Mouse (Mus musculus): ENCODE data around the gene Nodal. TPM values are rescaled to one million over a fixed set of nuclear protein-coding genes. Genes with fewer than 3 reads are reported as not detected.

Nodal gene
- 0.14 TPM in 1 of 2 replicates, not detected in the other for polyA plus RNA-seq (2014; fragmentation: Nextera tagmentation; extraction: Ambion mirVana)

DNA sequence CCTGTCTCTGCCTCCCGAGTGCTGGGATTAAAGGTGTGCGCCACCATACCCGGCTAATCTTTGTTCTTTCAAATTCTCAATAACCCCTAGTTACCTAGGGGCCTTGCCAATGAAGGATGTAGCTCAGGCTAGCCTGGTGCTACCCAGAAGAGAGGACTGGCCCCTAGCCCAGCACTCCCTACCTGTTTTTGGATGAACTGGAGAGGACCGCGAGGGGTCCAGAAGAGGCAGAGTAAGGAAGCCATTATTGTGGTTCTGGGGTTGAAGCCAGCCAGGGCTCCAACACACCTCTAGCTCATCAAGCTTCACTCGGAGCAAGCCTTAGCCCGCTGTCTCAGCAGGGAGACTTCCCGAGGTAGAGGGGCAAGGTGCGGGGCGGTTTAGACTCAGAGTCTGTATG lies at the start of gene Nodal:
Gene Nodal, plus strand, starts transcription at position 301 of the 400 bp plus-strand sequence.
- no peaks in the 10 kb centered on the region for H3K4me1 ChIP-seq (ENCODE audit: control insufficient read depth, insufficient read depth, low read length)
- H3K36me3 ChIP-seq (ENCODE audit: control insufficient read depth, insufficient read depth, low read length) = no peaks in the 10 kb centered on the region
- H3K4me3 ChIP-seq (ENCODE audit: low read depth, low read length) = peak within 1 kb of the TSS; percentile 35
- no peak for ATAC-seq
- DNase-seq (ENCODE audit: low spot score) = no peak
- H3K9ac ChIP-seq (ENCODE audit: low read length) = peak within 1 kb of the TSS; percentile 58
- H3K27me3 ChIP-seq (replicated peaks; ENCODE audit: control insufficient read depth, insufficient read depth, low read length) = peaks cover 38% of the 10 kb centered on the region
- H3K27ac ChIP-seq (ENCODE audit: low read depth, low read length) = no peak within 1 kb of the TSS
- H3K4me2 ChIP-seq (ENCODE audit: low read length) = peak within 1 kb of the TSS; percentile 83
- WGBS = 27% methylated on average over 10 of the region's 10 CpGs
- H3K9me3 ChIP-seq (replicated peaks; ENCODE audit: control insufficient read depth, low read length) = no peaks in the 10 kb centered on the region

DNA sequence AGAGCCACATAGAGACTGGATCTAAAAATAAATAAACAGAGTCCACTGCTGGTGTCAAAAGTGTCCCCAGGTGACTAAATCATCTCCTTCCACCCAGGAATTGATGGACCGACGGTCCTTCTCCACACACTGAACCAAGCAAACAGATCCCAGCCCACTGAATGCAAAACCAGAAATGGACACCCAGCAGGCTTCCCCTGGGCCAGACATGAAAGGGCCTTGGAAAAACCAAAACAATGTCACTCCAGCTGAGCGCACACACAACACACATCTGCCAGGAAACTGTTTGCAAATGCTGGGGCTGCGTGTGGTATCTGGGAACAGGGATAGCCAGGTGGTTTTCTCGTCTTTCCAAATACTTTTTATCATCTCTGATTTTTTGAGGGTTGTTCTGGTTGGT lies 48.0 kb upstream of the Nodal start:
- ATAC-seq (no peak), DNase-seq (ENCODE audit: low spot score) (no peak)
- Histone ChIP-seq H3K36me3 (ENCODE audit: control insufficient read depth, insufficient read depth, low read length) (no peaks in the 10 kb centered on the region), H3K27ac (ENCODE audit: low read depth, low read length) (no peak overlapping the region), H3K4me3 (ENCODE audit: low read depth, low read length) (no peak overlapping the region), H3K9ac (ENCODE audit: low read length) (no peak overlapping the region), H3K4me1 (ENCODE audit: control insufficient read depth, insufficient read depth, low read length) (no peaks in the 10 kb centered on the region), H3K4me2 (ENCODE audit: low read length) (no peak overlapping the region), H3K9me3 (replicated peaks; ENCODE audit: control insufficient read depth, low read length) (no peaks in the 10 kb centered on the region), H3K27me3 (replicated peaks; ENCODE audit: control insufficient read depth, insufficient read depth, low read length) (no peaks in the 10 kb centered on the region)
- 67% methylated on average over 5 of the region's 5 CpGs for WGBS

DNA sequence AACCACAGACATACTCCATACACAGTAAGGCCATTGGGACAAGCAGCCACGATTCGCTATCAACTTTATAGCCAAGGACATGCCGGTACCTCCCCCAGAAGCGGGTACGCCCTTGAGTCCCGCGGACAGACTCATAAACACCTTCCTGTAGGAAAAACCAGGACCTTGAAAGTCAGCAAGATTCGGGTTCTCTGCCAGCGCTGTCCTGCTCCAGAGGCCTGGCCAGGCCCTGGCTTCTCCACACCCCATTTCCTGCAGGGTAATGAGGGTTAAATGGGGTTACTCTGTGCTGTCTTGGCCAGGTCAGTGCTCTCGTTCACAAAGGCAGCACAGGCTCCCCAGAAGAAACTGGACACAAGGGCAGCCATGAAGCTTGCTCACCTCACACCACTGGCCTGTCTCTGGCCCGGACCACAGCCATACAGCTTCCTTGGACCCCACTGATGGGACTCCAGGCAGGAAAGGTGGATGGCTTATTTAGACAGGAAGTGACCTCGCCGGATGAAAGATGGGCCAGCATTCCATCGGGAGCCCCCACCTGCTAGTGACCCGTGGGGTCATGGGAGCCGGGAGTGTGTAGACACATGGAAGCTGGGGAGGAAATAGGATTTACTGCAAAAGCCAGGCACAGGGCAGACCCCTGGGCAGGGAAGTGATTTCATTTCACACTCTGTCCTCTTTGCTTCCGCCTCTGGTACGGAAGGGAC lies 47.3 kb upstream of the Nodal start:
- no peaks in the 10 kb centered on the region for H3K9me3 ChIP-seq (replicated peaks; ENCODE audit: control insufficient read depth, low read length)
- no peak overlapping the region for H3K9ac ChIP-seq (ENCODE audit: low read length)
- WGBS = 84% methylated on average over 18 of the region's 18 CpGs
- no peak for ATAC-seq
- no peaks in the 10 kb centered on the region for H3K36me3 ChIP-seq (ENCODE audit: control insufficient read depth, insufficient read depth, low read length)
- H3K4me1 ChIP-seq (ENCODE audit: control insufficient read depth, insufficient read depth, low read length) = 0 out of 2 replicates have a peak, but pooled peaks cover 2% of the 10 kb centered on the region
- H3K27me3 ChIP-seq (replicated peaks; ENCODE audit: control insufficient read depth, insufficient read depth, low read length) = no peaks in the 10 kb centered on the region
- no peak overlapping the region for H3K4me2 ChIP-seq (ENCODE audit: low read length)
- no peak for DNase-seq (ENCODE audit: low spot score)
- no peak overlapping the region for H3K27ac ChIP-seq (ENCODE audit: low read depth, low read length)
- H3K4me3 ChIP-seq (ENCODE audit: low read depth, low read length) = no peak overlapping the region

DNA sequence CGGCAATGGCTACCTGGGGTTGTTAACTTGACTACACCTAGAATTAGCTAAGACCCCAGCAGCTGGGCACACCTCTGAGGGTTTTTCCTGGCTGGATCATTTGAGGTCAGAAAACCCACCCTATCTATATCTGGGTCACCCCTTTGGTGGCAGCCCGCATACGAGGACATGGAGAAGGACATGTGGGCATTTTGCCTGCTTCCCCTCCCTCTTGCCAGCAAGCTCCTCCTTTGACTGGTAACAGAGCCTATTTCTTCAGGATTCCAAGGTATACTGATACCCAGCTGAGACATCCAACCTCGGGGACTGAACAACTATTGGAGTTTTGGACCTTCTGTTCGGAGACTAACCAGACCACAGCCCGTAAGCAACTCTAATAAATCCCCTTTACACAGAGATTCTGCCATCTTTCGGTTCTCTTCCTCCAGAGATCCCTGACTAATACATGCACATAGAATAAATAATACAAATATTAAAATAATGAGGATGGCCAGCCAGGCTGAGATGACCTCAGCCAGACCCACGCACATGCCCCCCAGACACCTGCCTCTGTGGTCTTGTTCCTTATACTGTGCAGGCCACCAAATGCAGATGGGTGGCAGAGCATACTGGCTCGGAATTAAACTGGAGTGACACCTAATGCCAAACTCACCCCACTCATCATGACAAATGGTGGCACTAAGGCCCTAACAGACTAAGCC lies 45.7 kb upstream of the Nodal start:
- H3K9me3 ChIP-seq (replicated peaks; ENCODE audit: control insufficient read depth, low read length) = no peaks in the 10 kb centered on the region
- H3K27ac ChIP-seq (ENCODE audit: low read depth, low read length) = no peak overlapping the region
- 0 out of 2 replicates have a peak, but pooled peaks cover 3% of the 10 kb centered on the region for H3K4me1 ChIP-seq (ENCODE audit: control insufficient read depth, insufficient read depth, low read length)
- H3K4me3 ChIP-seq (ENCODE audit: low read depth, low read length) = no peak overlapping the region
- DNase-seq (ENCODE audit: low spot score) (no peak), ATAC-seq (no peak)
- WGBS = 84% methylated on average over 9 of the region's 9 CpGs
- no peak overlapping the region for H3K4me2 ChIP-seq (ENCODE audit: low read length)
- no peaks in the 10 kb centered on the region for H3K27me3 ChIP-seq (replicated peaks; ENCODE audit: control insufficient read depth, insufficient read depth, low read length)
- H3K36me3 ChIP-seq (ENCODE audit: control insufficient read depth, insufficient read depth, low read length) = no peaks in the 10 kb centered on the region
- no peak overlapping the region for H3K9ac ChIP-seq (ENCODE audit: low read length)

DNA sequence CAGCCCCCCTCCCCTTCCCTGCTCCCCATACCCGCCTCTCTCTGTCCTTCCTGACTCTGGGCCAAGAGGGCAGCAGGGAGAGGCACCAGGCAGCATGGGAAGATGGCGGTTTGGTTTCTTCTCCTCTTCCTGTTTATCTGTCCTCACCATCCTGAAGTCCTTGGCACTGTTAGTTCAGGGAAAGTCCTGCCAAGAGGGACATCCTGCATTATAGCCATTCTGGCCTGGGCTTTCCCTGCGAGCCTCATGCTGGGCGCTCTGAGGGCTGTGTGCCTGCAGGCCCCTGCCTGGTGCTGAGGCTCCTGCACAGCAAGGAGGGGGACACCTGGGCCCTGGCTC lies 45.2 kb upstream of the Nodal start:
- Histone ChIP-seq H3K4me3 (ENCODE audit: low read depth, low read length) (no peak overlapping the region), H3K27ac (ENCODE audit: low read depth, low read length) (no peak overlapping the region), H3K9ac (ENCODE audit: low read length) (no peak overlapping the region; the same call in 1 of the 2 replicates), H3K9me3 (replicated peaks; ENCODE audit: control insufficient read depth, low read length) (no peaks in the 10 kb centered on the region), H3K27me3 (replicated peaks; ENCODE audit: control insufficient read depth, insufficient read depth, low read length) (no peaks in the 10 kb centered on the region), H3K36me3 (ENCODE audit: control insufficient read depth, insufficient read depth, low read length) (no peaks in the 10 kb centered on the region), H3K4me1 (ENCODE audit: control insufficient read depth, insufficient read depth, low read length) (0 out of 2 replicates have a peak, but pooled peaks cover 3% of the 10 kb centered on the region), H3K4me2 (ENCODE audit: low read length) (no peak overlapping the region)
- ATAC-seq (no peak), DNase-seq (ENCODE audit: low spot score) (no peak)
- WGBS = 79% methylated on average over 4 of the region's 4 CpGs

DNA sequence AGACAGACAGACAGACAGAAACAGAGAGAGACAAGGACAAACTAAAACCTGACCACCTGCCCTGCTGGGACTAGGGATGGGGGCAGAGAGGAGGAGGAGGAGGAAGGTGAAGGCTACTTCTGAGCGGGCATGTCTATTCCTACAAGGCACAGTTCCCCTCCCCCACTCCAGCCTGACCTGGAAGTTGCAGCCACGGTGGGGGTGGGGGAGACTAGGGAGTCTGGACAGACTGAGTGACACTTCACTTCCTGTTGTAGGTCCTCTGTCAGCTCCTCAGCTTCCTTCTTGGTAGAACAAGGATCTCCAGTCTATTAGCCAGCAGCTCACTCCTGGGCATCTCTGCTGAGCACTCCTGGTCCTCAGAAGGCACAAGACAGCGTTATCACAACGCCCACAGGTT lies 43.7 kb upstream of the Nodal start:
- no peak overlapping the region for H3K4me2 ChIP-seq (ENCODE audit: low read length)
- H3K27me3 ChIP-seq (replicated peaks; ENCODE audit: control insufficient read depth, insufficient read depth, low read length) = no peaks in the 10 kb centered on the region
- WGBS = 67% methylated on average over 4 of the region's 4 CpGs
- H3K4me3 ChIP-seq (ENCODE audit: low read depth, low read length) = no peak overlapping the region
- ATAC-seq (no peak), DNase-seq (ENCODE audit: low spot score) (no peak)
- no peak overlapping the region for H3K27ac ChIP-seq (ENCODE audit: low read depth, low read length)
- H3K36me3 ChIP-seq (ENCODE audit: control insufficient read depth, insufficient read depth, low read length) = no peaks in the 10 kb centered on the region
- H3K4me1 ChIP-seq (ENCODE audit: control insufficient read depth, insufficient read depth, low read length) = 0 out of 2 replicates have a peak, but pooled peaks cover 3% of the 10 kb centered on the region
- H3K9ac ChIP-seq (ENCODE audit: low read length) = no peak overlapping the region
- H3K9me3 ChIP-seq (replicated peaks; ENCODE audit: control insufficient read depth, low read length) = no peaks in the 10 kb centered on the region

DNA sequence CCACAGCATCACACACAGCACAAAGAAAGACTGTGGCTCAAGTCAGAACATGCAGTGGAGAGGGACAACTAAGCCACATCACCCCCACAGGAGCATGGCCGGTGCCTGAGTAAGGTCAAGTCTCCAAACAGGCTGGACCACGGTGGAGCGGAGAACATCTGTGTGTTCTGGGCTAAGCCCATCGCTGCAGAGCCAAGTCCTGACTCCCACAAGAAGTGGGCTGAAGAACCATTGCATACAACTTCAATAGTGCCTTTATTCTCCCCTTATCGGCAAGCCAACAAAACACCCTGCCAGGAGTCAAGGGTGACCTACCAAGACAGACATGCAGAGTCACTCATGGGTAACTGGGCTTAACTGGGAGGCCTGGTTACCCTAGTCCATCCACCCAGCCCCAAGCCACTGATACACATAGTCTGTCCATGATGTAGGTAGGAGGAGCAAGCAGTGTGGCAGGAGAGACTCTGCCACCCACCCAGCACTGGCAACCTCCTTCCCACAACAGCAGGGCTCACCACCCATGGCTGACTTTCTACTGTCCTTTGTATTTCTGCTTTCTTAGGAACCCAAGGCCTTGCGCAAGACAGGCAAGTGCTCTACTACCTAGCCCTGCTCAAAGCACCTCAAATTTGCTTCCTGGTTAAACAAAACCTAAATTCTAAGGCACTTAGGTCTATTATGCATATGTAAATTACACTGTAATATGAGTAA lies 42.8 kb upstream of the Nodal start:
- 76% methylated on average over 6 of the region's 6 CpGs for WGBS
- Histone ChIP-seq H3K27me3 (replicated peaks; ENCODE audit: control insufficient read depth, insufficient read depth, low read length) (no peaks in the 10 kb centered on the region), H3K27ac (ENCODE audit: low read depth, low read length) (no peak overlapping the region), H3K9ac (ENCODE audit: low read length) (no peak overlapping the region), H3K4me3 (ENCODE audit: low read depth, low read length) (no peak overlapping the region), H3K4me1 (ENCODE audit: control insufficient read depth, insufficient read depth, low read length) (0 out of 2 replicates have a peak, but pooled peaks cover 3% of the 10 kb centered on the region), H3K36me3 (ENCODE audit: control insufficient read depth, insufficient read depth, low read length) (no peaks in the 10 kb centered on the region), H3K4me2 (ENCODE audit: low read length) (no peak overlapping the region), H3K9me3 (replicated peaks; ENCODE audit: control insufficient read depth, low read length) (no peaks in the 10 kb centered on the region)
- no peak for ATAC-seq
- no peak for DNase-seq (ENCODE audit: low spot score)

DNA sequence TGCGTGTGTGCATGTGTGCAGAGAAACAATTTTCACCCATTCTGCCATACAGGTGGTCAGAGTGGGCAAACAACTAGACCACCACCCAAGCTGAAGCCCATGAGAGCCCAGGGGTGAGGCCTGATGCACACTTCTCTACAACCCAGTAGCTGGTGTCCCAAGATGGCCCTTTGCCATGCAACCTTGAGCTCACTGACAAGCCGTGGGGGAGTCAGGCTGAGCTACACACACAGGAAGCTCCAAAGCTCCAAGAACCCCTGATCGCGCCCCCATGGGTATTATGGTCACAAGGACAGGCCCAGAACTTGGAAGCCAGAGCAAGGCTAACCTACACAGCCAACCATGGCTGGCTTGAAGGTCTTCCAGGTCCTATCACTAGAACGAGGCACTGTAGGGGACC lies 39.7 kb upstream of the Nodal start:
- H3K9me3 ChIP-seq (replicated peaks; ENCODE audit: control insufficient read depth, low read length) = no peaks in the 10 kb centered on the region
- no peak overlapping the region for H3K4me3 ChIP-seq (ENCODE audit: low read depth, low read length)
- H3K4me1 ChIP-seq (ENCODE audit: control insufficient read depth, insufficient read depth, low read length) = peaks cover 12% of the 10 kb centered on the region; the same call in 1 of the 2 replicates
- DNase-seq (ENCODE audit: low spot score) = no peak
- no peak overlapping the region for H3K4me2 ChIP-seq (ENCODE audit: low read length)
- no peak for ATAC-seq
- no peak overlapping the region for H3K9ac ChIP-seq (ENCODE audit: low read length)
- no peak overlapping the region for H3K27ac ChIP-seq (ENCODE audit: low read depth, low read length)
- 96% methylated on average over 5 of the region's 5 CpGs for WGBS
- no peaks in the 10 kb centered on the region for H3K27me3 ChIP-seq (replicated peaks; ENCODE audit: control insufficient read depth, insufficient read depth, low read length)
- no peaks in the 10 kb centered on the region for H3K36me3 ChIP-seq (ENCODE audit: control insufficient read depth, insufficient read depth, low read length)

Measured in forebrain, embryonic 14.5 days (tissue).